Mouse (Mus musculus) adrenal gland, postnatal 14 days (tissue): ENCODE results near the gene Shc2. TPM values are rescaled to one million over a fixed set of nuclear protein-coding genes. Genes with fewer than 3 reads are reported as not detected.

Experiments
- DNase-seq: peaks from one replicate; pipeline ENCODE4 v3.0.0; 2021; ENCODE audit warnings: mixed read lengths
- long read RNA-seq, 2 experiments: library from polyadenylated mRNA; stranded (forward); transcript quantifications; one replicate each; pipeline ENCODE4 v2.0.0; 2021
- total RNA-seq: library from RNA; stranded (reverse); gene quantifications from 2 replicates; pipeline ENCODE4 v1.2.3, GENCODE M21; 2021

Gene Shc2
- 4.0 and 4.8 TPM in 2 replicates for total RNA-seq
- long read RNA-seq, experiment 1, transcript Shc2-201 (13 exons, 3,243 nt): major isoform, 5 of 9 reads
- long read RNA-seq, experiment 1, partial matches to known transcripts: 2 of 9 reads
- long read RNA-seq, experiment 1, other reads (novel, unspliced or antisense): 2 of 9 reads
- long read RNA-seq, experiment 2, transcript Shc2-201 (13 exons, 3,243 nt): major isoform, 6 of 8 reads
- long read RNA-seq, experiment 2, partial matches to known transcripts: 0 of 8 reads
- long read RNA-seq, experiment 2, other reads (novel, unspliced or antisense): 2 of 8 reads

GRCm38 (mm10) chr10:79637128-79638110, at the start of gene Shc2:
TSS of gene Shc2 (minus strand) at chr10:79637918.
- DNase-seq: peak; percentile 49

GRCm38 (mm10) chr10:79687513-79687912, 49.8 kb upstream of the Shc2 start:
- no peak for DNase-seq

- peak; percentile 21 for DNase-seq
These were observed 49.0 kb upstream of the Shc2 start for GRCm38 (mm10) chr10:79686691-79687090.

GRCm38 (mm10) chr10:79686219-79686618, 48.5 kb upstream of the Shc2 start:
- peak; percentile 3 for DNase-seq

GRCm38 (mm10) chr10:79684770-79685600, 47.3 kb upstream of the Shc2 start:
- DNase-seq: peak; percentile 7

GRCm38 (mm10) chr10:79683726-79684640, 46.3 kb upstream of the Shc2 start:
- DNase-seq: peak; percentile 43

GRCm38 (mm10) chr10:79682916-79683582, 45.3 kb upstream of the Shc2 start:
- DNase-seq: peak; percentile 74

- DNase-seq: peak; percentile 55
These were observed 44.8 kb upstream of the Shc2 start for GRCm38 (mm10) chr10:79682551-79682915.

- DNase-seq: peak; percentile 99
These were observed 44.0 kb upstream of the Shc2 start, which contains the start of gene Cdc34 for GRCm38 (mm10) chr10:79681591-79682245. TSS of gene Cdc34 (plus strand) at chr10:79682195.

GRCm38 (mm10) chr10:79680606-79681495, 43.1 kb upstream of the Shc2 start:
- peak; percentile 60 for DNase-seq

GRCm38 (mm10) chr10:79675346-79676035, 37.8 kb upstream of the Shc2 start:
- DNase-seq: no peak

- DNase-seq: no peak
These were observed 35.3 kb upstream of the Shc2 start for GRCm38 (mm10) chr10:79673054-79673453.

- DNase-seq: no peak
These were observed 34.4 kb upstream of the Shc2 start for GRCm38 (mm10) chr10:79672088-79672455.

GRCm38 (mm10) chr10:79671396-79672087, 33.8 kb upstream of the Shc2 start:
- no peak for DNase-seq

GRCm38 (mm10) chr10:79670071-79670888, 32.6 kb upstream of the Shc2 start:
- DNase-seq: no peak

GRCm38 (mm10) chr10:79669576-79670057, 31.9 kb upstream of the Shc2 start:
- DNase-seq: peak; percentile 83
